Mouse (Mus musculus): ENCODE measurements around the gene Ece1.

- TF ChIP-seq CTCF (conservative IDR thresholded peaks at IDR 0.05; ENCODE audit: insufficient read depth, insufficient read length, low read depth, low read length) = no peak
- no peak for TF ChIP-seq POLR2A (IDR thresholded peaks at IDR 0.05; ENCODE audit: low read depth, low read length)
These were observed 29.6 kb downstream of the Ece1 start for GRCm38 (mm10) chr4:137891553-137892145.
